Mouse (Mus musculus): ENCODE data around the gene Prr19. TPM values are rescaled to one million over a fixed set of nuclear protein-coding genes. Genes with fewer than 3 reads are reported as not detected.

Prr19 gene
- polyA plus RNA-seq, 1 experiment from 2014 or later, result 2.2 TPM

- Histone ChIP-seq H3K4me1 (ENCODE audit: control insufficient read depth, insufficient read depth, low read length) (peaks cover 44% of the 10 kb centered on the region), H3K27me3 (replicated peaks; ENCODE audit: control insufficient read depth, insufficient read depth, low read length) (no peaks in the 10 kb centered on the region), H3K4me3 (ENCODE audit: low read depth, low read length) (peak overlapping the region; percentile 85), H3K9me3 (replicated peaks; ENCODE audit: control insufficient read depth, low read length) (no peaks in the 10 kb centered on the region), H3K4me2 (ENCODE audit: low read length) (peak overlapping the region; percentile 89), H3K9ac (ENCODE audit: low read length) (peak overlapping the region; percentile 44), H3K36me3 (ENCODE audit: control insufficient read depth, insufficient read depth, low read length) (peaks cover 16% of the 10 kb centered on the region), H3K27ac (ENCODE audit: low read depth, low read length) (peak overlapping the region; percentile 99)
- no peak for DNase-seq (ENCODE audit: low spot score)
- 15% methylated on average over 12 of the region's 12 CpGs for whole genome bisulfite sequencing
- ATAC-seq, result no peak
Measured at GRCm38 (mm10) chr7:25281166-25281733, 20.0 kb upstream of the Prr19 start.

- DNase-seq (ENCODE audit: low spot score) (peak; percentile 98), ATAC-seq (peak; percentile 70)
- WGBS, result 1% methylated on average over 52 of the region's 108 CpGs
- Histone ChIP-seq H3K27me3 (replicated peaks; ENCODE audit: control insufficient read depth, insufficient read depth, low read length) (no peaks in the 10 kb centered on the region), H3K9me3 (replicated peaks; ENCODE audit: control insufficient read depth, low read length) (no peaks in the 10 kb centered on the region), H3K9ac (ENCODE audit: low read length) (peak overlapping the region; percentile 88), H3K4me1 (ENCODE audit: control insufficient read depth, insufficient read depth, low read length) (peaks cover 44% of the 10 kb centered on the region), H3K4me2 (ENCODE audit: low read length) (peak overlapping the region; percentile 89), H3K27ac (ENCODE audit: low read depth, low read length) (peak overlapping the region; percentile 99), H3K36me3 (ENCODE audit: control insufficient read depth, insufficient read depth, low read length) (peaks cover 23% of the 10 kb centered on the region), H3K4me3 (ENCODE audit: low read depth, low read length) (peak overlapping the region; percentile 85)
Measured at GRCm38 (mm10) chr7:25281734-25282601, 19.2 kb upstream of the Prr19 start.

- Histone ChIP-seq H3K9ac (ENCODE audit: low read length) (peak overlapping the region; percentile 88), H3K27ac (ENCODE audit: low read depth, low read length) (peak overlapping the region; percentile 98), H3K9me3 (replicated peaks; ENCODE audit: control insufficient read depth, low read length) (no peaks in the 10 kb centered on the region), H3K36me3 (ENCODE audit: control insufficient read depth, insufficient read depth, low read length) (peaks cover 31% of the 10 kb centered on the region), H3K27me3 (replicated peaks; ENCODE audit: control insufficient read depth, insufficient read depth, low read length) (no peaks in the 10 kb centered on the region), H3K4me2 (ENCODE audit: low read length) (peak overlapping the region; percentile 89), H3K4me3 (ENCODE audit: low read depth, low read length) (peak overlapping the region; percentile 85), H3K4me1 (ENCODE audit: control insufficient read depth, insufficient read depth, low read length) (peaks cover 39% of the 10 kb centered on the region)
- WGBS, result under 1% methylated on average over 26 of the region's 36 CpGs
- DNase-seq (ENCODE audit: low spot score) (peak; percentile 59), ATAC-seq (no peak)
Measured at GRCm38 (mm10) chr7:25282731-25283211, 18.4 kb upstream of the Prr19 start.

- DNase-seq (ENCODE audit: low spot score), result no peak
- Histone ChIP-seq H3K27me3 (replicated peaks; ENCODE audit: control insufficient read depth, insufficient read depth, low read length) (no peaks in the 10 kb centered on the region), H3K27ac (ENCODE audit: low read depth, low read length) (peak overlapping the region; percentile 98; the same call in 1 of the 2 replicates), H3K4me3 (ENCODE audit: low read depth, low read length) (peak overlapping the region; percentile 85), H3K4me1 (ENCODE audit: control insufficient read depth, insufficient read depth, low read length) (peaks cover 36% of the 10 kb centered on the region), H3K9ac (ENCODE audit: low read length) (peak overlapping the region; percentile 88), H3K36me3 (ENCODE audit: control insufficient read depth, insufficient read depth, low read length) (peaks cover 40% of the 10 kb centered on the region), H3K4me2 (ENCODE audit: low read length) (peak overlapping the region; percentile 89), H3K9me3 (replicated peaks; ENCODE audit: control insufficient read depth, low read length) (no peaks in the 10 kb centered on the region)
- ATAC-seq, result no peak
- WGBS, result 7% methylated on average over 5 of the region's 5 CpGs
Measured at GRCm38 (mm10) chr7:25283637-25284036, 17.6 kb upstream of the Prr19 start.

GRCm38 (mm10) chr7:25284171-25284570 lies 17.0 kb upstream of the Prr19 start:
- H3K9me3 ChIP-seq (replicated peaks; ENCODE audit: control insufficient read depth, low read length), result no peaks in the 10 kb centered on the region
- DNase-seq (ENCODE audit: low spot score) (no peak), ATAC-seq (no peak)
- H3K9ac ChIP-seq (ENCODE audit: low read length), result peak overlapping the region; percentile 88
- peak overlapping the region; percentile 89 for H3K4me2 ChIP-seq (ENCODE audit: low read length)
- H3K27ac ChIP-seq (ENCODE audit: low read depth, low read length), result 0 out of 2 replicates have a peak overlapping the region, but pooled peaks have one; percentile 46
- peaks cover 36% of the 10 kb centered on the region for H3K4me1 ChIP-seq (ENCODE audit: control insufficient read depth, insufficient read depth, low read length)
- no peaks in the 10 kb centered on the region for H3K27me3 ChIP-seq (replicated peaks; ENCODE audit: control insufficient read depth, insufficient read depth, low read length)
- WGBS, result 69% methylated on average over 2 of the region's 2 CpGs
- peak overlapping the region; percentile 85 for H3K4me3 ChIP-seq (ENCODE audit: low read depth, low read length)
- H3K36me3 ChIP-seq (ENCODE audit: control insufficient read depth, insufficient read depth, low read length), result peaks cover 45% of the 10 kb centered on the region

GRCm38 (mm10) chr7:25284766-25285165 lies 16.4 kb upstream of the Prr19 start:
- Histone ChIP-seq H3K9me3 (replicated peaks; ENCODE audit: control insufficient read depth, low read length) (no peaks in the 10 kb centered on the region), H3K4me1 (ENCODE audit: control insufficient read depth, insufficient read depth, low read length) (peaks cover 33% of the 10 kb centered on the region), H3K9ac (ENCODE audit: low read length) (peak overlapping the region; percentile 88), H3K27ac (ENCODE audit: low read depth, low read length) (no peak overlapping the region), H3K36me3 (ENCODE audit: control insufficient read depth, insufficient read depth, low read length) (peaks cover 51% of the 10 kb centered on the region), H3K4me2 (ENCODE audit: low read length) (peak overlapping the region; percentile 89), H3K27me3 (replicated peaks; ENCODE audit: control insufficient read depth, insufficient read depth, low read length) (no peaks in the 10 kb centered on the region), H3K4me3 (ENCODE audit: low read depth, low read length) (peak overlapping the region; percentile 85)
- 50% methylated on average over 5 of the region's 5 CpGs for WGBS
- ATAC-seq, result no peak
- peak; percentile 39 for DNase-seq (ENCODE audit: low spot score)

GRCm38 (mm10) chr7:25285511-25286238 lies 15.5 kb upstream of the Prr19 start:
- no peak for DNase-seq (ENCODE audit: low spot score)

GRCm38 (mm10) chr7:25286989-25287388 lies 14.2 kb upstream of the Prr19 start:
- Histone ChIP-seq H3K36me3 (ENCODE audit: control insufficient read depth, insufficient read depth, low read length) (peaks cover 74% of the 10 kb centered on the region), H3K4me1 (ENCODE audit: control insufficient read depth, insufficient read depth, low read length) (peaks cover 15% of the 10 kb centered on the region), H3K9ac (ENCODE audit: low read length) (no peak overlapping the region), H3K4me2 (ENCODE audit: low read length) (no peak overlapping the region), H3K27ac (ENCODE audit: low read depth, low read length) (no peak overlapping the region), H3K9me3 (replicated peaks; ENCODE audit: control insufficient read depth, low read length) (no peaks in the 10 kb centered on the region), H3K4me3 (ENCODE audit: low read depth, low read length) (no peak overlapping the region), H3K27me3 (replicated peaks; ENCODE audit: control insufficient read depth, insufficient read depth, low read length) (no peaks in the 10 kb centered on the region)
- WGBS, result 79% methylated on average over 8 of the region's 8 CpGs
- ATAC-seq (no peak), DNase-seq (ENCODE audit: low spot score) (no peak)

More at GRCm38 (mm10) chr7:25285511-25286238, 15.5 kb upstream of the Prr19 start:
- WGBS, result 82% methylated on average over 20 of the region's 20 CpGs
- Histone ChIP-seq H3K9me3 (replicated peaks; ENCODE audit: control insufficient read depth, low read length) (no peaks in the 10 kb centered on the region), H3K27me3 (replicated peaks; ENCODE audit: control insufficient read depth, insufficient read depth, low read length) (no peaks in the 10 kb centered on the region), H3K9ac (ENCODE audit: low read length) (no peak overlapping the region; the same call in 1 of the 2 replicates), H3K27ac (ENCODE audit: low read depth, low read length) (no peak overlapping the region), H3K4me3 (ENCODE audit: low read depth, low read length) (no peak overlapping the region), H3K4me2 (ENCODE audit: low read length) (no peak overlapping the region), H3K36me3 (ENCODE audit: control insufficient read depth, insufficient read depth, low read length) (peaks cover 60% of the 10 kb centered on the region), H3K4me1 (ENCODE audit: control insufficient read depth, insufficient read depth, low read length) (peaks cover 24% of the 10 kb centered on the region)
- no peak for ATAC-seq
